In the genomic region with DNA sequence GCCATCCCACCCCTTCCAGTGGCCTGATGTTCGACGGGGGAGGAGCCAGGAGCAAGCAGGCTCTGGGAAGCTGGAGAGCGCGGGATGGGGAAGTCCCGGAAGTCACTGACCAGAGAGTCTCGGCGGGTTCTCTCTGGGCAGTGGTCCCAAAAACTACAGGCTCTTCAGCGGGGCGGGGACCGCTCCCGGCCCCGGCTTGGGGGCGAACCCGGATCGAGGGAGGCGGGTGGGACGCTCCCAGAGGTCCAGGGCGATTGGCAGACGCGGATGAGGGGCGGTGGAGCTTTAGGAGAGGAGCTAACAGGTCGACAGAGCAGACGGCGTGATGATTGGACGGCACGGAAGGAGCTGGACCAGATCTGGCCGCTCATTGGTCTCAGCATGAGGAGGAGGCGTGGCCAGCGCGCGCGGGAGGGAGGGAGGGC, we compare ENCODE assay signal across 8 mouse cellular contexts. TPM values are rescaled to one million over a fixed set of nuclear protein-coding genes. Genes with fewer than 3 reads are reported as not detected.
DNase-seq lines count a peak whose midpoint lies in the region; ATAC-seq lines count a peak whose summit lies in the region.

A gene (plus strand): TSS at position 382 of the 425 bp plus-strand sequence.

- intact Hi-C loops in gastrocnemius, postnatal 14 days (cut with DNase I; ENCODE audit: low total_unique reads) = no loop called here
- intact Hi-C loops in left cerebral cortex, postnatal 10 days (cut with DNase I) = loop anchor here (10.0 kb wide), 1 partner anchor 113 kb away; no protein-coding TSS in a partner anchor

- DNase-seq in adrenal gland, adult (ENCODE audit: inconsistent age in 2 of 2, low spot score in 1 of 2) = peak; percentile 98 to 99
- peak; percentile 98 for DNase-seq in embryo, embryonic 10.5 days (ENCODE audit: low spot score)
- DNase-seq in gastrocnemius, postnatal 14 days = peak; percentile 99
- peak; percentile 98 to 99 for DNase-seq in left cerebral cortex, postnatal 10 days (ENCODE audit: extremely low spot score in 1 of 2, low spot score in 2 of 2)
- peak; percentile 95 for DNase-seq in right cerebral cortex, postnatal 25 days
- peak; percentile 97 to 98 for DNase-seq in urinary bladder, postnatal 4 days (ENCODE audit: low spot score in 2 of 2)

- ATAC-seq in inflammation-experienced regulatory T-cells, adult 6 months = peak; percentile 99
- ATAC-seq in megakaryocyte-erythroid progenitor cell, adult 5-6 weeks (replicated peaks; ENCODE audit: low FRiP score, low TSS enrichment, poor library complexity, severe bottlenecking) = peak; percentile 100

RNA-seq across cellular contexts. Expression of the gene that starts here (rescaled TPM):
- 10 to 100 TPM in 1 of 2 experiments, 1 to 10 TPM in 1; 8.6 to 12.9 TPM for total RNA-seq in gastrocnemius, postnatal 14 days (2021)
- polyA plus RNA-seq in inflammation-experienced regulatory T-cells, adult 6 months (2017; shearing (Covaris generic)) = 1 to 10 TPM in 1 of 3 experiments, under 1 TPM in 2; 0.54 to 2.1 (median 0.62) TPM
- 10 to 100 TPM; 36.4 to 36.7 TPM for total RNA-seq in left cerebral cortex, postnatal 10 days (2021)
- total RNA-seq in megakaryocyte-erythroid progenitor cell, adult 5-6 weeks (2014; fragmentation: Nextera tagmentation) = 0.49 and 9.2 TPM in 2 replicates
- 0.27 and 2.0 TPM in 2 replicates for total RNA-seq in megakaryocyte-erythroid progenitor cell, adult 5-6 weeks (2017)

Comparison
In these comparisons a context has a peak if more than half of its experiments do, and no peak if none do; other contexts are left out.
1. Peak in every context shown above with its lines: DNase-seq and ATAC-seq.